Mouse (Mus musculus): ENCODE measurements around the gene Trmu. TPM values are rescaled to one million over a fixed set of nuclear protein-coding genes. Genes with fewer than 3 reads are reported as not detected.

Trmu gene
- 10 to 100 TPM in 1 of 2 experiments, 1 to 10 TPM in 1; 9.4 to 11.8 TPM for total RNA-seq (2023)

GRCm38 (mm10) chr15:85878848-85879497 lies at the start of gene Trmu:
Trmu (plus strand) TSS chr15:85879312.

GRCm38 (mm10) chr15:85831954-85832590 lies 47.0 kb upstream of the Trmu start, which contains the start of gene Ttc38:
Ttc38 (plus strand) TSS chr15:85832306.

GRCm38 (mm10) chr15:85859490-85860031 lies 19.6 kb upstream of the Trmu start, which contains the start of gene Gtse1:
Gtse1 (plus strand) TSS chr15:85859745.

Other genes with a start within 250 kb of the Trmu start
- gene Ppara, start 144.3 kb upstream of the Trmu start, total RNA-seq (2023), result not detected
- 1 to 10 TPM; 6.7 to 9.0 TPM for gene Cdpf1, start 67.6 kb upstream of the Trmu start, total RNA-seq (2023)
- gene Pkdrej, start 57.6 kb upstream of the Trmu start, total RNA-seq (2023), result under 1 TPM in 1 of 2 experiments, not detected in 1; 0.15 TPM
- gene Ttc38, start 47.0 kb upstream of the Trmu start, total RNA-seq (2023), result 1 to 10 TPM; 6.8 to 7.5 TPM
- gene Gtse1, start 19.6 kb upstream of the Trmu start, total RNA-seq (2023), result 10 to 100 TPM; 15.7 to 19.8 TPM
- 1 to 10 TPM; 1.5 to 1.6 TPM for gene Celsr1, start 154.5 kb downstream of the Trmu start, total RNA-seq (2023)
- gene Gramd4, start 178.4 kb downstream of the Trmu start, total RNA-seq (2023), result 10 to 100 TPM; 19.6 to 20.2 TPM